Mouse (Mus musculus) 416B (cell line): ENCODE data around the gene Cdkn2c.

ENCODE experiments used
- DNase-seq: peaks from one replicate; pipeline ENCODE4 v3.0.0; 2011; ENCODE audit warnings: low read depth

Cdkn2c gene

GRCm38 (mm10) chr4:109657021-109657850, 9.8 kb downstream of the Cdkn2c start:
- peak; percentile 59 for DNase-seq

GRCm38 (mm10) chr4:109656301-109656700, 10.7 kb downstream of the Cdkn2c start:
- no peak for DNase-seq

GRCm38 (mm10) chr4:109655738-109656137, 11.3 kb downstream of the Cdkn2c start:
- no peak for DNase-seq

GRCm38 (mm10) chr4:109654701-109655100, 12.3 kb downstream of the Cdkn2c start:
- DNase-seq, result no peak

- DNase-seq, result no peak
These were observed 13.7 kb downstream of the Cdkn2c start for GRCm38 (mm10) chr4:109653251-109653650.

GRCm38 (mm10) chr4:109649331-109649730, 17.7 kb downstream of the Cdkn2c start:
- peak; percentile 88 for DNase-seq

GRCm38 (mm10) chr4:109647281-109647680, 19.7 kb downstream of the Cdkn2c start:
- no peak for DNase-seq

- DNase-seq, result no peak
These were observed 25.5 kb downstream of the Cdkn2c start for GRCm38 (mm10) chr4:109641451-109641850.

- no peak for DNase-seq
These were observed 26.8 kb downstream of the Cdkn2c start for GRCm38 (mm10) chr4:109640141-109640540.

GRCm38 (mm10) chr4:109639356-109639755, 27.6 kb downstream of the Cdkn2c start:
- no peak for DNase-seq

- peak; percentile 62 for DNase-seq
These were observed 32.0 kb downstream of the Cdkn2c start for GRCm38 (mm10) chr4:109634971-109635370.

GRCm38 (mm10) chr4:109631029-109631428, 36.0 kb downstream of the Cdkn2c start:
- DNase-seq, result no peak

GRCm38 (mm10) chr4:109630215-109630614, 36.8 kb downstream of the Cdkn2c start:
- DNase-seq, result no peak

- peak; percentile 90 for DNase-seq
These were observed 54.4 kb downstream of the Cdkn2c start for GRCm38 (mm10) chr4:109612596-109612995.
